Mouse (Mus musculus): ENCODE results near the gene Cd300ld. TPM values are rescaled to one million over a fixed set of nuclear protein-coding genes. Genes with fewer than 3 reads are reported as not detected.
"Not testable (repeated sequence)": the region's sequence is repeated elsewhere in the genome, so short reads cannot be mapped to it uniquely, and the experiment has no call there.

Gene Cd300ld
- 0.07 and 0.17 TPM in 2 replicates for polyA plus RNA-seq (2012; rRNA removed)

DNA sequence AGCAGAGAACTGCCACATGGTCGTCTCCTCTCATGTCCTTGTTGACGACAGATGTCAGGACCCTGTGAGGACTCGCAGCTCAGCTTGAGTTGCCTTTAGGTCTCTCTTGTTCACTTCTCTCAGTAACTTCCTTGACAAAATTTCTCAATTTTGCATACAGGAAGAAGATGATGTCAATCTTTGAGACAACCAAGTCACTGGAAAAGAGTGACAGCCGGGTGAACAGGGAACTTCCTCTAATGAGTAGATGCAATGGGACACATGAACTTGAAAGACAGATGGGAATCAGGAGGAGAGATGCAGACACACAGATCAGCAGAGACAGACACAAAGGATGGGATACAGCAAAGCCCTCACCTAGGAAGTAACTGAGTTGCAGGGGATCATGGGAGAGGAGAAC lies at the start of gene Cd300ld:
TSS of gene Cd300ld (minus strand) at position 130 of the 400 bp plus-strand sequence.
- no peak for TF ChIP-seq POLR2A (IDR thresholded peaks at IDR 0.05; ENCODE audit: control insufficient read depth, low read depth, low read length)
- no peak for TF ChIP-seq CTCF (IDR thresholded peaks at IDR 0.05; ENCODE audit: control insufficient read depth, insufficient read depth, insufficient replicate concordance, low read depth, low read length)
- no peak within 1 kb of the TSS for H3K4me3 ChIP-seq (ENCODE audit: control insufficient read depth, low read depth, low read length)
- no peaks in the 10 kb centered on the region for H3K4me1 ChIP-seq (ENCODE audit: control insufficient read depth, insufficient read depth, low read length)
- no peaks in the 10 kb centered on the region for H3K36me3 ChIP-seq (ENCODE audit: control insufficient read depth, insufficient read depth, low read length)
- H3K27me3 ChIP-seq (ENCODE audit: control insufficient read depth, insufficient read depth, low read length) = no peaks in the 10 kb centered on the region
- no peak within 1 kb of the TSS for H3K27ac ChIP-seq (ENCODE audit: control insufficient read depth, insufficient read depth, low read depth, low read length)

DNA sequence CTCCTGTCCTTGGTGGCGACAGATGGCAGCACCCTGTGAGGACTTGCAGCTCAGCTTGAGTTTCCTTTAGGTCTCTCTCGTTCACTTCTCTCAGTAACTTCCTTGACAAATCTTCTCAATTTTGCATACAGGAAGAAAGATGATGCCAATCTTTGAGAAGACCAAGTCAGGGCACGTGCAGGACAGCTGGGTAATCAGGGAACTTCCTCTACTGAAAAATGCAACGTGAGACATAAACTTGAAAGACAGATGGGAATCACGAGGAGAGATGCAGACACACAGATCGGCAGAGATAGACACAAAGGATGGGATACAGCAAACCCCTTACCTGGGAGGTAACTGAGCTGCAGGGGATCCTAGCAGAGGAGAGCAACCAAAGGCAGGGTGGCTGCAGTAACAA lies 47.9 kb upstream of the Cd300ld start, which contains the start of gene Cd300ld5:
TSS of gene Cd300ld5 (minus strand) at position 101 of the 400 bp plus-strand sequence.
- H3K27ac ChIP-seq (ENCODE audit: control insufficient read depth, insufficient read depth, low read depth, low read length); H3K27me3 ChIP-seq (ENCODE audit: control insufficient read depth, insufficient read depth, low read length); H3K36me3 ChIP-seq (ENCODE audit: control insufficient read depth, insufficient read depth, low read length); H3K4me1 ChIP-seq (ENCODE audit: control insufficient read depth, insufficient read depth, low read length); H3K4me3 ChIP-seq (ENCODE audit: control insufficient read depth, low read depth, low read length): not testable (repeated sequence)

DNA sequence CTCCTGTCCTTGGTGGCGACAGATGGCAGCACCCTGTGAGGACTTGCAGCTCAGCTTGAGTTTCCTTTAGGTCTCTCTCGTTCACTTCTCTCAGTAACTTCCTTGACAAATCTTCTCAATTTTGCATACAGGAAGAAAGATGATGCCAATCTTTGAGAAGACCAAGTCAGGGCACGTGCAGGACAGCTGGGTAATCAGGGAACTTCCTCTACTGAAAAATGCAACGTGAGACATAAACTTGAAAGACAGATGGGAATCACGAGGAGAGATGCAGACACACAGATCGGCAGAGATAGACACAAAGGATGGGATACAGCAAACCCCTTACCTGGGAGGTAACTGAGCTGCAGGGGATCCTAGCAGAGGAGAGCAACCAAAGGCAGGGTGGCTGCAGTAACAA lies 37.2 kb upstream of the Cd300ld start, which contains the start of gene Cd300ld4:
TSS of gene Cd300ld4 (minus strand) at position 101 of the 400 bp plus-strand sequence.
- H3K36me3 ChIP-seq (ENCODE audit: control insufficient read depth, insufficient read depth, low read length); H3K27me3 ChIP-seq (ENCODE audit: control insufficient read depth, insufficient read depth, low read length); H3K4me3 ChIP-seq (ENCODE audit: control insufficient read depth, low read depth, low read length); H3K4me1 ChIP-seq (ENCODE audit: control insufficient read depth, insufficient read depth, low read length); H3K27ac ChIP-seq (ENCODE audit: control insufficient read depth, insufficient read depth, low read depth, low read length): not testable (repeated sequence)

DNA sequence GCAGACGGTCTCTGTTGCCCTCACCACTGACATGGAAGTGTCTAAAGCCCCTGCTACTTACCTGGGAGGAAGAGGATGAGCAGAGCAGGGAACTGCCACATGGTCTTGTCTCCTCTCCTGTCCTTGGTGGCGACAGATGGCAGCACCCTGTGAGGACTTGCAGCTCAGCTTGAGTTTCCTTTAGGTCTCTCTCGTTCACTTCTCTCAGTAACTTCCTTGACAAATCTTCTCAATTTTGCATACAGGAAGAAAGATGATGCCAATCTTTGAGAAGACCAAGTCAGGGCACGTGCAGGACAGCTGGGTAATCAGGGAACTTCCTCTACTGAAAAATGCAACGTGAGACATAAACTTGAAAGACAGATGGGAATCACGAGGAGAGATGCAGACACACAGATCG lies 26.4 kb upstream of the Cd300ld start, which contains the start of gene Cd300ld2:
TSS of gene Cd300ld2 (minus strand) at position 101 of the 400 bp plus-strand sequence.
- not testable (repeated sequence) for H3K4me3 ChIP-seq (ENCODE audit: control insufficient read depth, low read depth, low read length); H3K27ac ChIP-seq (ENCODE audit: control insufficient read depth, insufficient read depth, low read depth, low read length); H3K4me1 ChIP-seq (ENCODE audit: control insufficient read depth, insufficient read depth, low read length); H3K27me3 ChIP-seq (ENCODE audit: control insufficient read depth, insufficient read depth, low read length); H3K36me3 ChIP-seq (ENCODE audit: control insufficient read depth, insufficient read depth, low read length)

DNA sequence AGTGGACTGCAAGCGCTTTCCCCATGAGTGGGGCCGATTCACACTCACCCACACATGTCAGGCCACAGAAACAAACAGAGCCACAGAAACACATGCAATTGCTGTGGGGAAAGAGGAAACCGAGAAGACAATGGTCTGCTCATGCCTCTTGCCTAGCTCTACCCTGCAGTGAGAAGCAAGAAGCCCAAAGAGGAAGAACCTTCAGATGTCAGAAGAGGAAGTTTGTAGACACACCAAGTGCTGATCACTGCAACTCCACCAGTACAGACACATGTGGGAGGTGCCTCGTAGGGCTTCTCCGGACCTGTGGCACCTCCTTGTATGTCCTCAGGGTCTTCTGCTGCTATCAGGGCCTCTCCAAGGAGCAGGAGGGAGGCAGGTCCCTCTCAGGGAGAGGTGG lies 14.3 kb upstream of the Cd300ld start:
- TF ChIP-seq CTCF (IDR thresholded peaks at IDR 0.05; ENCODE audit: control insufficient read depth, insufficient read depth, insufficient replicate concordance, low read depth, low read length) (no peak), POLR2A (IDR thresholded peaks at IDR 0.05; ENCODE audit: control insufficient read depth, low read depth, low read length) (no peak)

DNA sequence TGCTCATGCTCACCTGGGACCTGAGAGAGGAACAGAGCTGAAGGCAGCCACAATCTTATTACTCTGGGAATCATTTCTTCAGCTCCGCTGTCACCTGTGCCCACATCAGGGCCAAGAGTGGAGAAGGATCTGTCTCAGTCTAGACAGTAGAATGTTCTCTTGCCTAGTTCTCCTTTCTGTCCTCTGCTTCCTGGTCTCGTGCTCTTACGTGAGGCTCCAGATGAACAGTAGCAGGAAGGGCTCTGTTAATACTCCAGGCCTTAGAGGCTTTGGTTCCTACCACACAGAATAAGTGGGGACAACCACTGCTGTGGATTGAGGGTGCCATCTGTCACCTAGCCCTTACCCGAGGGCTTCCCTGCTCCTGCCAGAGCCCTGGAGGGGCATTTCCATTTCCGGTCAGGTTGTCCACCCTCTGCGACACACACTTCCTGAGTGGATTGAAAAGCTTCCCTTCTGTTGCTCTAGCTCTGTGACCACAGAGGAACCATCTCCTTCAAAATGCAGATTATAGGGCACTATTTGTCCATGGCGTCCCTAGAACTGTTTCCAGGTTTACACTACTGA lies 11.8 kb upstream of the Cd300ld start, which contains the start of gene Cd300c2:
TSS of gene Cd300c2 (minus strand) at position 407 of the 567 bp plus-strand sequence.
- H3K4me1 ChIP-seq (ENCODE audit: control insufficient read depth, insufficient read depth, low read length) = no peaks in the 10 kb centered on the region
- no peak within 1 kb of the TSS for H3K27ac ChIP-seq (ENCODE audit: control insufficient read depth, insufficient read depth, low read depth, low read length)
- no peaks in the 10 kb centered on the region for H3K27me3 ChIP-seq (ENCODE audit: control insufficient read depth, insufficient read depth, low read length)
- no peak within 1 kb of the TSS for H3K4me3 ChIP-seq (ENCODE audit: control insufficient read depth, low read depth, low read length)
- TF ChIP-seq CTCF (IDR thresholded peaks at IDR 0.05; ENCODE audit: control insufficient read depth, insufficient read depth, insufficient replicate concordance, low read depth, low read length) = no peak
- no peak for TF ChIP-seq POLR2A (IDR thresholded peaks at IDR 0.05; ENCODE audit: control insufficient read depth, low read depth, low read length)
- no peaks in the 10 kb centered on the region for H3K36me3 ChIP-seq (ENCODE audit: control insufficient read depth, insufficient read depth, low read length)

More for the DNA sequence above, 14.3 kb upstream of the Cd300ld start:
- H3K36me3 ChIP-seq (ENCODE audit: control insufficient read depth, insufficient read depth, low read length) = no peaks in the 10 kb centered on the region
- no peaks in the 10 kb centered on the region for H3K4me1 ChIP-seq (ENCODE audit: control insufficient read depth, insufficient read depth, low read length)
- no peak overlapping the region for H3K4me3 ChIP-seq (ENCODE audit: control insufficient read depth, low read depth, low read length)
- H3K27ac ChIP-seq (ENCODE audit: control insufficient read depth, insufficient read depth, low read depth, low read length) = no peak overlapping the region
- no peaks in the 10 kb centered on the region for H3K27me3 ChIP-seq (ENCODE audit: control insufficient read depth, insufficient read depth, low read length)

DNA sequence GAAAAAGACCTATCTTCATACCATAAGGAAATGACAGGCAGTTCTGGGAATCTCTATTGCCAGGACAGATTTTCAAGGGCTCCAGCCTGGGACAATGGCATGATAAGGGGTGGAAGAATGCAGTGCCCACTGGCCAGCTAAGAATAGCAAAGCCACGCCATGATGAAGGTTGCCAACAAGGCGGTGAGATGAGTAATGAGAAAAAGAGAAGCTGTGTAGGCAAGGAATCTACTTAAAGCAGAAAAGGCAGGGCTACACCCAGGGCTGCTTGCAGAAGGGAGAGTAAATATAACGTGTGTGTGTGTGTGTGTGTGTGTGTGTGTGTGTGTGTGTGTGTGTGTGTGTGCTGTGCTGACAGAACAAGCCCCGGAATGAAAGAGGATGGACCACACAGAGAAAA lies 7.9 kb downstream of the Cd300ld start:
- TF ChIP-seq POLR2A (IDR thresholded peaks at IDR 0.05; ENCODE audit: control insufficient read depth, low read depth, low read length) (no peak), CTCF (IDR thresholded peaks at IDR 0.05; ENCODE audit: control insufficient read depth, insufficient read depth, insufficient replicate concordance, low read depth, low read length) (no peak)
- no peaks in the 10 kb centered on the region for H3K36me3 ChIP-seq (ENCODE audit: control insufficient read depth, insufficient read depth, low read length)
- no peaks in the 10 kb centered on the region for H3K27me3 ChIP-seq (ENCODE audit: control insufficient read depth, insufficient read depth, low read length)
- H3K4me1 ChIP-seq (ENCODE audit: control insufficient read depth, insufficient read depth, low read length) = no peaks in the 10 kb centered on the region
- H3K27ac ChIP-seq (ENCODE audit: control insufficient read depth, insufficient read depth, low read depth, low read length) = no peak overlapping the region
- H3K4me3 ChIP-seq (ENCODE audit: control insufficient read depth, low read depth, low read length) = no peak overlapping the region

DNA sequence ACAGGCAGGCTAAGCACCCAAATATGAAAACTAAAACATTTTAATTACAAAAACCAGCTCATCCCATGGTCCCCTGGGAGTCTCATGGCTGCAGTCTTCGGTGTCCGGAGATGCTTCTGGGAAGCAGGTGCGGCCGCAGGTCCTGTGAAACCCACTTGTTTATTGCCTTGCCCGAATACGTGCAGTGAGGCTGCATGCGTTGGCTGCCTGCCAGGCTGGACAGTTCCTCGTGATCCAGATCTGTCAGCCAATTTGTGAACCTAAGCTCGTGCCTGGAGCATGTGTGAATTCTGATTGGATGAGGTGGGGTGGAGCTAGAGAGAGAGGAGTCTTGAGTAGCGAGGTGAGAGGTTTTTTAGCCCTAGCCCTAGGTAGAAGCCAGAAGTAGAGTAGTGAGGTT lies 17.0 kb downstream of the Cd300ld start:
- TF ChIP-seq CTCF (IDR thresholded peaks at IDR 0.05; ENCODE audit: control insufficient read depth, insufficient read depth, insufficient replicate concordance, low read depth, low read length) (no peak), POLR2A (IDR thresholded peaks at IDR 0.05; ENCODE audit: control insufficient read depth, low read depth, low read length) (no peak)
- no peaks in the 10 kb centered on the region for H3K36me3 ChIP-seq (ENCODE audit: control insufficient read depth, insufficient read depth, low read length)
- no peak overlapping the region for H3K4me3 ChIP-seq (ENCODE audit: control insufficient read depth, low read depth, low read length)
- H3K27me3 ChIP-seq (ENCODE audit: control insufficient read depth, insufficient read depth, low read length) = no peaks in the 10 kb centered on the region
- no peak overlapping the region for H3K27ac ChIP-seq (ENCODE audit: control insufficient read depth, insufficient read depth, low read depth, low read length)
- no peaks in the 10 kb centered on the region for H3K4me1 ChIP-seq (ENCODE audit: control insufficient read depth, insufficient read depth, low read length)
